Mouse (Mus musculus) frontal cortex, postnatal 14 days (tissue): Measurements from ENCODE around the gene Olfr733.

Experiments
- DNase-seq, 2 experiments: peaks; one replicate each; pipeline ENCODE4 v3.0.0; 2022; ENCODE audit warnings: low spot score in 2 of 2

Gene Olfr733

GRCm38 (mm10) chr14:50301422-50301821, at the start of gene Olfr733:
Olfr733 (minus strand) TSS chr14:50301522.
- DNase-seq = no peak

GRCm38 (mm10) chr14:50348796-50349195, 47.5 kb upstream of the Olfr733 start, which contains the start of gene Olfr735:
Olfr735 (minus strand) TSS chr14:50348872.
- no peak for DNase-seq

GRCm38 (mm10) chr14:50326661-50327060, 25.3 kb upstream of the Olfr733 start, which contains the start of gene Olfr734:
Olfr734 (minus strand) TSS chr14:50326761.
- no peak for DNase-seq

DNA sequence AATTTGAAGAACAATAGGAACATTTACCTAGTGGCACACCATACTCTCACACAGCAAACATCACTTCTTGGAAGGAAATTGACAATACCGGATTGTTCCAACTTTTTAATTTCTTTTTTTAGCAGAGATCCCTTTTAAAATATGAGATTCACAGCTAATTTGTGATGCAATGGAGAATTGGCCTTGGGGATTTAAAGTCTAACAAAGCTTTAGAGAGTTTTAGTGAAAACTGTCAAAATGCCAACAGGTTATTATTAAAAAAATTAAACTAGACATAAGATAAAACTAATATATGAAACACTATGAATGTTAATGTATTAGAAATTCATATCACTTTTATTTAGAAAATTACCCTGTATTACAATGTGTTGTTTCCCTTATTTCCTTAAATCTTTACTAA, 17.2 kb downstream of the Olfr733 start, which contains the start of gene Olfr732:
Gene Olfr732 (minus strand): TSS at position 101 of the 400 bp plus-strand sequence.
- no peak for DNase-seq
